ENCODE assay signal across 8 mouse cellular contexts in genomic region chr1:194619353-194620244, GRCm38 (mm10). TPM values are rescaled to one million over a fixed set of nuclear protein-coding genes. Genes with fewer than 3 reads are reported as not detected.
DNase-seq lines count a peak whose midpoint lies in the region; ATAC-seq and TF ChIP-seq lines count a peak whose summit lies in the region.

No protein-coding gene starts in this region.

- H3K4me1 ChIP-seq in cerebellum, adult 2 months (ENCODE audit: control insufficient read depth, insufficient read depth, low read length), result peaks cover 14% of the 10 kb centered on the region
- peaks cover 19% of the 10 kb centered on the region for H3K4me1 ChIP-seq in forebrain, embryonic 16.5 days (replicated peaks; ENCODE audit: control insufficient read depth, insufficient read depth, low read length)

- peak overlapping the region; percentile 99 for H3K9ac ChIP-seq in forebrain, embryonic 16.5 days (replicated peaks; ENCODE audit: low read depth, low read length)

- peak; percentile 0; the same call in 1 of the 2 replicates for TF ChIP-seq CTCF in cerebellum, adult 2 months (IDR thresholded peaks at IDR 0.05; ENCODE audit: borderline replicate concordance, insufficient read depth, low read depth, low read length)
- TF ChIP-seq CTCF in layer of hippocampus, adult 2 months (conservative IDR thresholded peaks at IDR 0.05), result peak; percentile 61

- no peaks in the 10 kb centered on the region for H3K27me3 ChIP-seq in cerebellum, adult 2 months (ENCODE audit: control insufficient read depth, insufficient read depth, low read length)
- no peaks in the 10 kb centered on the region for H3K27me3 ChIP-seq in forebrain, embryonic 16.5 days (replicated peaks; ENCODE audit: control insufficient read depth, insufficient read depth, low read length)

- ATAC-seq in forebrain, embryonic 16.5 days, result peak; percentile 93

- 1% methylated on average over 62 of the region's 62 CpGs for WGBS in cerebellum, adult 2 months
- 1% methylated on average over 62 of the region's 62 CpGs for WGBS in forebrain, embryonic 16.5 days

- intact Hi-C loops in heart, postnatal 25 days (cut with DNase I), result loop anchor here (1.0 to 10.0 kb wide), 5 partner anchors 39 to 355 kb away; no protein-coding TSS in a partner anchor

- H3K9me3 ChIP-seq in forebrain, embryonic 16.5 days (ENCODE audit: control insufficient read depth, low read length), result no peaks in the 10 kb centered on the region

- DNase-seq in ES-CJ7 (ENCODE audit: low read depth, low spot score), result peak; percentile 83
- DNase-seq in cerebellum, adult 2 months, result peak; percentile 93 to 94
- peak; percentile 78 for DNase-seq in heart, postnatal 25 days (ENCODE audit: low spot score)
- peak; percentile 84 to 87 for DNase-seq in layer of hippocampus, adult 2 months (ENCODE audit: low spot score in 2 of 2)
- peak; percentile 89 for DNase-seq in lung, adult 18-20 months
- DNase-seq in ovary, adult 18-20 months (ENCODE audit: low spot score), result peak; percentile 76
- peak; percentile 13 to 17 for DNase-seq in thymus, adult 18-20 months

- TF ChIP-seq POLR2A in cerebellum, adult 2 months (IDR thresholded peaks at IDR 0.05; ENCODE audit: borderline replicate concordance, insufficient read depth, low read length), result peak; percentile 84

- H3K4me3 ChIP-seq in cerebellum, adult 2 months (replicated peaks; ENCODE audit: insufficient read depth, low read depth, low read length), result peak overlapping the region; percentile 84
- H3K4me3 ChIP-seq in forebrain, embryonic 16.5 days (replicated peaks; ENCODE audit: low read length), result peak overlapping the region; percentile 91
- H3K4me3 ChIP-seq in layer of hippocampus, adult 2 months, result peak overlapping the region; percentile 94

- no peaks in the 10 kb centered on the region for H3K36me3 ChIP-seq in forebrain, embryonic 16.5 days (ENCODE audit: control insufficient read depth, insufficient read depth)

- peak overlapping the region; percentile 86 for H3K27ac ChIP-seq in cerebellum, adult 2 months (ENCODE audit: insufficient read depth, low read length)
- H3K27ac ChIP-seq in forebrain, embryonic 16.5 days (ENCODE audit: low read length), result peak overlapping the region; percentile 97
- H3K27ac ChIP-seq in layer of hippocampus, adult 2 months, result peak overlapping the region; percentile 95

- H3K4me2 ChIP-seq in forebrain, embryonic 16.5 days (ENCODE audit: low read length), result peak overlapping the region; percentile 81

RNA-seq across cellular contexts. Expression of gene Plxna2, which starts 1.6 kb away (rescaled TPM):
- 18.0 and 20.7 TPM in 2 replicates for polyA plus RNA-seq in cerebellum, adult 2 months (2012; rRNA removed)
- polyA plus RNA-seq in forebrain, embryonic 16.5 days (2015; fragmentation: Nextera tagmentation; extraction: Ambion mirVana), result 76.0 and 80.3 TPM in 2 replicates
- 10 to 100 TPM; 25.8 to 26.7 TPM for total RNA-seq in heart, postnatal 25 days (2021)
- total RNA-seq in layer of hippocampus, adult 2 months (2021), result 10 to 100 TPM; 68.1 to 73.2 TPM

Comparison
In these comparisons a context has a peak if more than half of its experiments do, and no peak if none do; other contexts are left out.
1. Peak in every context shown above with its lines: DNase-seq, ATAC-seq, H3K4me3 ChIP-seq and H3K27ac ChIP-seq.
2. DNase-seq: peak in every context shown above with its lines; median percentile 94 in cerebellum, adult 2 months; 89 in lung, adult 18-20 months; 86 in layer of hippocampus, adult 2 months; 83 in ES-CJ7; 78 in heart, postnatal 25 days; 76 in ovary, adult 18-20 months; 15 in thymus, adult 18-20 months.